Mouse (Mus musculus) inflammation-experienced regulatory T-cells, adult 6 months (primary cell): ENCODE results near the gene Hbq1b. TPM values are rescaled to one million over a fixed set of nuclear protein-coding genes. Genes with fewer than 3 reads are reported as not detected.
"Not testable (repeated sequence)": the region's sequence is repeated elsewhere in the genome, so short reads cannot be mapped to it uniquely, and the experiment has no call there.

Experiments
- ATAC-seq: one replicate; pipeline ENCODE4 v1.8.0; 2017
- polyA plus RNA-seq, 3 experiments: library from polyadenylated mRNA; unstranded; fragments of 100-300 nt; shearing (Covaris generic); gene quantifications; one replicate each; pipeline ENCODE4 v1.2.1; 2017

The Hbq1b gene
- polyA plus RNA-seq, 3 experiments from 2014 or later: not detected

GRCm38 (mm10) chr11:32268952-32269351 lies 17.8 kb upstream of the Hbq1b start:
- ATAC-seq: no peak

- ATAC-seq: no peak
These were observed 15.6 kb upstream of the Hbq1b start for GRCm38 (mm10) chr11:32271178-32271577.

- no peak for ATAC-seq
These were observed 10.4 kb upstream of the Hbq1b start, which contains the start of gene Hba-x for GRCm38 (mm10) chr11:32276347-32276746. Gene Hba-x (plus strand): TSS chr11:32276400.

GRCm38 (mm10) chr11:32277736-32278457 lies 8.9 kb upstream of the Hbq1b start:
- ATAC-seq: no peak

GRCm38 (mm10) chr11:32278458-32278957 lies 8.3 kb upstream of the Hbq1b start:
- ATAC-seq: no peak

GRCm38 (mm10) chr11:32280646-32281045 lies 6.1 kb upstream of the Hbq1b start:
- no peak for ATAC-seq

- ATAC-seq: no peak
These were observed 5.2 kb upstream of the Hbq1b start for GRCm38 (mm10) chr11:32281416-32282144.

- ATAC-seq: not testable (repeated sequence)
These were observed 3.5 kb upstream of the Hbq1b start, which contains the start of gene Hba-a1 for GRCm38 (mm10) chr11:32283091-32283777. Gene Hba-a1 (plus strand): TSS chr11:32283511.

GRCm38 (mm10) chr11:32284582-32284981 lies 2.2 kb upstream of the Hbq1b start:
- not testable (repeated sequence) for ATAC-seq

GRCm38 (mm10) chr11:32285031-32285775 lies 1.6 kb upstream of the Hbq1b start:
- ATAC-seq: no peak

- ATAC-seq: not testable (repeated sequence)
These were observed 878 bp upstream of the Hbq1b start for GRCm38 (mm10) chr11:32285887-32286286.

- no peak for ATAC-seq
These were observed 694 bp downstream of the Hbq1b start for GRCm38 (mm10) chr11:32287493-32287825.

- not testable (repeated sequence) for ATAC-seq
These were observed 6.1 kb downstream of the Hbq1b start for GRCm38 (mm10) chr11:32292819-32293218.

- not testable (repeated sequence) for ATAC-seq
These were observed 6.7 kb downstream of the Hbq1b start for GRCm38 (mm10) chr11:32293479-32293878.

- not testable (repeated sequence) for ATAC-seq
These were observed 9.4 kb downstream of the Hbq1b start, which contains the start of gene Hba-a2 for GRCm38 (mm10) chr11:32296203-32296602. Gene Hba-a2 (plus strand): TSS chr11:32296489.

GRCm38 (mm10) chr11:32297417-32297816 lies 10.7 kb downstream of the Hbq1b start:
- ATAC-seq: not testable (repeated sequence)

GRCm38 (mm10) chr11:32297866-32298531 lies 11.2 kb downstream of the Hbq1b start:
- ATAC-seq: no peak

- ATAC-seq: no peak
These were observed 11.8 kb downstream of the Hbq1b start for GRCm38 (mm10) chr11:32298532-32298918.

GRCm38 (mm10) chr11:32299865-32300264 lies 13.1 kb downstream of the Hbq1b start, which contains the start of gene Hbq1a:
Gene Hbq1a (plus strand): TSS chr11:32300069.
- not testable (repeated sequence) for ATAC-seq

GRCm38 (mm10) chr11:32300279-32301267 lies 13.8 kb downstream of the Hbq1b start:
- ATAC-seq: no peak
